Mouse (Mus musculus): ENCODE measurements around the gene Cyp39a1.

Cyp39a1 gene

DNA sequence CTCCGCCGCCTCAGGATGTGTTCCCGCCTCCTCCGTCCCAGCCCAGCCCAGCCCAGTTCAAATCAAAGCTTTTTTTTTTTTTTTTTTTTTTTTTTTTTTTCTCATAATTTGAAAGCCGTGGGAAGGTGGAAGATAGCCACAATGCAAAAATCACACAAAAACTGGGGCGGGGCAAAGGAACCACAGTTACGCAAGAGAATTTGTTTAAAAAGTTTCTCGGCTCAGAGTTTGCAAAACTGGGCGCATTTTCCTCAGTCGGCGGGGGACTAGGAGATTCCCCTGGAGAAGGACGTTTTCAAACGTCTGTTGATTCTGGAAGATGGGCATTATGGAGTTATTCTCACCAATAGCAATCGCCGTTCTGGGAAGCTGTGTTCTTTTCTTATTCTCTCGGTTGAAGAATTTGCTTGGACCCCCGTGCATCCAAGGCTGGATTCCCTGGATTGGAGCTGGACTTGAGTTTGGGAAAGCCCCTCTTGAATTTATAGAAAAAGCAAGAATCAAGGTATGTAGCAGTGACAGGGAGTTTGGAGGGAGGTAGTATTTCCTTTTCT lies at the start of gene Cyp39a1:
Cyp39a1 (plus strand) TSS at position 136 of the 554 bp plus-strand sequence.
- no peak for DNase-seq

DNA sequence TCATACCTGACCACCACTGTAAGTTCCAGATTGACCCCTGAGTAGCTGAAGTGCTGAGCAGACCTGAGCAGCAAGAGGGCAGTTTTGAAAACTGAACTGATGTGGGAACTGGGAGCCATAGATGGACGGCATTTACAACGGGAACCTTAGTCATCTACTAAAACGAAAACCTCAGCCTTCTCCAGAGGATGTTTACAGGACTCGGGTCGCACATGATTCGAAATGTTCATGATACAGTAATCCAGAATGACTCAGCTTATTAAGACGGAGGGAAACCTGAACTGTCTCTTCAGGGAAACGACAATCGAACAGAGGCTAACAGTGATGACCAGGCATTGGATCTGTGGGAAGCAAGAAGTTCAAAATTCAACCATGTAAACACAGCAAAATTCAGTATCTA lies 48.1 kb upstream of the Cyp39a1 start:
- no peak for DNase-seq

- DNase-seq, result no peak
These were observed 45.1 kb upstream of the Cyp39a1 start for GRCm38 (mm10) chr17:43622076-43622475.

DNA sequence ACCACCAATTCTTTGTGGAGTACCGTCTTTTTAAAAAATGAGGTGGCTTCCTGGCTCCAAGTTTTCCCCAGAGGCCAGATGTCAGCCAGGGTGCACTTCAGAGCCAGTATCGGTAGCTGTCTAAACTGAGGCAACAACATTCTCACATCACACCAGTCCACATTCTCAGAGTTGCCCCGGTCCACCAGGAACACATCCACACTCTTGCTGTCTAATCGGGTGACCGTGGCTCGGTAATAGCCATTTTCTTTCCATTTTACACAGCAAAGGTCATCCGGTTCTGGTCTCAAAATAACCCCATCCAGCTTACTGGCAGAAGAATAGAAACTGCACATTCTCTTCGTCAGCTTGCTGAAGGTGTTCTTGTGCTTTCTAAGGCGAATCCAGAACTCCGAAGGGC lies 39.0 kb upstream of the Cyp39a1 start:
- DNase-seq, result no peak

DNA sequence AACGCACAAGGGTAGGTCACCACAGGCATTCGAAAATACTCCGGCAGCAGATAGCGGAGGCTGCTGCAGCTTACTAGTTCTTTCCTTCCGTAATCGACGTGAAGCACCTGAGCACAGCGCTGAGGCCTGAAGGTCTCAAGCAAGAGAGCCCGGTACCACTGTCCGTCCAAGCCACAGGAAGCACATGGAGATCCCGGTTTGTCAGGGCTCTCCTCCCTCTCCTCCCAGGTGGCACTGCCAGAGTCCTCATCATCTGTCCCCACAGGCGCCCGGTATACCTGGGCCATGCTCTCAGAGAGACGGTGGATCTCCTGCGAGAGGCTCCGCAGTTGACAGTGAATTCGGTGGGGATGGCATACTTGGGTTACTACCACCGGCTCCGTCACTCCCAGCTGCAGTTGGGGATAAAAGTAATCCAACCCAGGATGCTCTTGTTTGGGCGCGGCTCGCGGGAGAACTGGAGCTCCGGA lies 38.2 kb upstream of the Cyp39a1 start:
- no peak for DNase-seq

DNA sequence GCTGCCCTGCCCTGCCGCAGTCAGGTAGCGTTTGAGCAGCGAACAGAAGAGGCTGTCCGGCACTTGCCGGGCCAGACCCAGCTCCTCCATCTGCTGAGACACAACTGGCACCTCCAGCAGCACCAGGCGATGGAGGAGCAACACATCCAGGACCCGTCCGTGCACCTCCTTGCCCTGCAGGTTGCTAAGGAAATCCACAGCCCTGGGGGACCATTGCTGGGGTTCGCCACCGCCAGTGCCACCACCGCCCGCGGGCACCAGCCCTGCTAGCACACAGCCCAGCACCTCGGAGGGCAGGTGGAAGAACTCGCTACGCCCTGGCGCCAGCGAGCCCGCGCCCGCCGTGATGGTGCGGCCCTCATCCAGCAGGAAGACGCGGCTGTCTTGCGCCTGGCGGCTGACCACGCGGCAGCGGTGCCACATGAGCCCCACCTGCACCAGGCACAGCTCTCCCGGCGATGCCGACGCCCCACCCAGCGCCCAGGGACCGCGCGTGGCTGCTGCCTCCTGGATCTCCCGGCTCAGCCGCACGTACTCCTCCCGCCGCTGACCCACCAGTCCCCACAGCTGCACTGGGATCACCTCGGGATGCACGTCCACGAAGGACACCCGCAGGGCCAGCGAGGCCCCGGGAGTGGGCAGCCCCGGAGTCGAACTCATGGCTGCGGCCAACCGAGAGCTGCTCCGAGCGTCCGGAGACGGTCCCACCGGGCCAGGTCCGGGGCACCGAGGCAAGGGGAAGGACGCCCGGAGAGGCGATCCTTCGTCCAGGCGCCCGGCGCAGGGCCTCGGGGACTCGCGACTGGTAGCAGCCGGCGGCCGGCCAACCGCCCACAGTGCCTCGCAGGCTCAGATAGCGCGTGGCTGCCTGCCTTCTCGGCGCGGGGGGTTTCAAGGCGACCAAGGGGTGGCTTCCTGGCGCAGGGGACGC lies 37.5 kb upstream of the Cyp39a1 start, which contains the start of gene Tdrd6:
Tdrd6 (minus strand) TSS at position 804 of the 931 bp plus-strand sequence.
- DNase-seq, result no peak

GRCm38 (mm10) chr17:43630427-43630760 lies 36.8 kb upstream of the Cyp39a1 start:
- no peak for DNase-seq

- DNase-seq, result no peak
These were observed 30.1 kb upstream of the Cyp39a1 start for GRCm38 (mm10) chr17:43637146-43637545.

DNA sequence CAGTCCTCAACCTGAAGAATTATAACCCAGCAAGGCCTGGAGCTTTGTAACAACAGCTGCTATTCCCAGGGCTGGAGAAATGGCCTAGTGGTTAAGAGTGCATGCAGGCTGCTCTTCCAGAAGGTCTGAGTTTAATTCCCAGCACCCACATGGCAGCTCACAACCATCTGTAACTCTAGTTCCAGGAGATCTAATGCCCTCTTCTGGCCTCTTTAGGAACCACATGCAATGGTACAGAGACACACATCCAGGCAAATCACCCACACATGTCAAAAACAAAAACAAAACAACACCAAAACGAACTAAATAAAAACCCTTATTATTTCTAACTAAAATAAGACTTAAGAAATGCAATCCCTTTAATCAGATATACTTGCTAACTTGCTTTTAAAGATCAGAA lies 26.4 kb upstream of the Cyp39a1 start:
- DNase-seq, result no peak

- no peak for DNase-seq
These were observed 24.0 kb upstream of the Cyp39a1 start for GRCm38 (mm10) chr17:43643191-43643590.

- DNase-seq, result no peak
These were observed 22.9 kb upstream of the Cyp39a1 start for GRCm38 (mm10) chr17:43644375-43644774.

DNA sequence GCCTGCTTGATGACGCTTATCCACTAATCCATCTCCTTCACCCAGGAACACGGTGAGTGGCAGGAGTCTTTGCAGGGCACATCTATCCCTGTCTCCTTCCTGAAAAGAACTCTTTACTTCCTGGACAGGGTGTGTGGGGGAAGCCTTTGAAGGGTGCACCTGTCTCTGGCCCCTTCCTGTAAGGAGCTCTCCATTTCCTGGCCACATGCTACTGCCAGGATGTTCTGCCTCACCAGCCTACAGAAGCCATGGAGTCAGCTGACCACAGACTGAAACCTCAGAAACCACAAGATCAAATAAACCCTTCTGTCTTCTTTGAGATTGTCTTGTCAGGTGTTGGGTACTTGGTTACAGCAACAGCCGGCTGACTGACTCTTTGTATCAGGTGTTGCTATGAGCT lies 22.1 kb upstream of the Cyp39a1 start:
- no peak for DNase-seq

DNA sequence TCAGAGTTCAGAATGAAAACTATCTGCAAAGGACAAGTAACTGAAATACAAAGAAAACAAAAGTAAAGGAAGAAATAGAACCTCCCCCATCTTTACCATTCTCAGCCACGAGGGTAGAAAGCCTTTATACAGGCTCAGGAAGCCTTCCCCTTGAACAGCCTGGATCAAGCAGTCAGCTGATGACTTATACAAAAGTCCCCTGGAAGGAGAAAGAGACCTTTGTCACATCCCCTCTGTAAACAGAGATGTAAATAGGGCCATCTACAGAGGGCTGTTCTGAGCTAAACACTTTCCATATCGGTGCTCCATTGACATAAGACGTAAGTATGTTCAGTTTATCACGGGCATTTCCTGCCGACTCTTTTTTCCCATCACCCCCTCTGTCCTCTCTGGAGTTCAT lies 20.3 kb upstream of the Cyp39a1 start:
- no peak for DNase-seq

GRCm38 (mm10) chr17:43649641-43650436 lies 17.4 kb upstream of the Cyp39a1 start:
- no peak for DNase-seq

DNA sequence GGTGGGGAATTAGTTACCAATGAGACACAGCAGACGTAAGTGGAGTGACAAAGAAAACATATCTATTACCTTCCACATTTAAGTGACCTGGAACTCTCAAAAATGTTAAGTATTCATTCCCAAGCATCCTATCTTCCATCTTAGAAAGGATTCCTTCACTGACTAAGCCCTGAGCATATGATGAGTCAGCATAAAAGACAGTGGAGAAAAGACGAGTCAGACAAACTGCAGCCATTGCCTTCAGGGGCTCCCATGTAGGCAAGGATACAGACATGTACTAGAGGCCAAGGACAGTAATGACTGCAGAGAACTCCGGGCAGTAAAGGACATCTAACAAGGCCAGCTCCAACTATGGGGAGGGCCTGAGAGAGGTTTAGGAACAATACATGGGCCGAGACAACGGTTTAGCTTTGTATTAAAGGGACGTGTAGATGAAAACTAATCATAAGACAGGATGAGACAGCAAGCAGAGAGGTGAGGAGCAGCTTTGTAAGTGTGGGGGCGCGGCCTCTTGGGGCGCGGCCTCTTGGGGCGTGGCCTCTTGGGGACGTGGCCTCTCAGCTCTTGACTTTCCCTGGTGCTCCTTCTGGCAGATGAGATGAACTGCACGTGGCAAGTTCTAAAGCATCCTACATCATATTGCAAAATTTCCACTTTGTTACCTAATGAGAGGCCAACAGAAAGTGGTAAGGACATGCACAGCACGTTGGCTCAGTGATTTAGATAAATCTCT lies 15.7 kb upstream of the Cyp39a1 start:
- no peak for DNase-seq

DNA sequence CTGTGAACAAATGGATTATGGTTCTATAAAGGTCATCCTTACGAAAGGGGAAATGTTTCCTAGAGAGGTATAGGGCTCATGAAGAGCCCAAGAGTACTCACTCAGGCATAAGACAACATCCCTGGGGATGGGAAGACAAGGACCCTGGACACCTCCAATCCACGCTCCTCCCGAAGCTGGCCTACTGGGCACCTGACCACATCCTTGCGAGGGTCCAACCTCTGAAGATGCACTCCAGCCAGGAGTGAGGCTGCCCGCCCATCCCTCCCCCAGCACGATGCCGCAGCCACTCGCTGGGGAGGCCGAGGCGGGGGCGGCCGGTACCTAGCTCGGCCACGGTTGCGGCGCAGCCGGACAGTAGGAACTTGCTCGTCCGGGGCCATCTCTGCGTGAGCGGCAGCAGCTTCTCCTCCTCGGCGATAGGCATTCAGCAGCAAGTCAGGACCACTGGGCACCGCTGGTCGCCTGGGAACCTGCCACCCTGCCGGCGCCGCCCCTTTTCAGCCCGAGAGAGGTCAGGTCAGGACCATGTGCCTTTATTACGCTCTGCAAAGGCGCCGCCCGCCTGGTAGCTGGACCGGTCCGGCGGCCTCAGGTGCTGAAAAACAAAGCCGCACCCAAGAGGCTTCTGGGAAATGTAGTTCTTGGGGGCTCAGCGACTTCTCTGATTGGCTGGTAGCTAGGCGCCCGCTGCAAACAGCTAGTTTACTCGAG lies 492 bp upstream of the Cyp39a1 start, which contains the start of gene Slc25a27:
Slc25a27 (minus strand) TSS at position 639 of the 714 bp plus-strand sequence.
- peak; percentile 94 for DNase-seq

DNA sequence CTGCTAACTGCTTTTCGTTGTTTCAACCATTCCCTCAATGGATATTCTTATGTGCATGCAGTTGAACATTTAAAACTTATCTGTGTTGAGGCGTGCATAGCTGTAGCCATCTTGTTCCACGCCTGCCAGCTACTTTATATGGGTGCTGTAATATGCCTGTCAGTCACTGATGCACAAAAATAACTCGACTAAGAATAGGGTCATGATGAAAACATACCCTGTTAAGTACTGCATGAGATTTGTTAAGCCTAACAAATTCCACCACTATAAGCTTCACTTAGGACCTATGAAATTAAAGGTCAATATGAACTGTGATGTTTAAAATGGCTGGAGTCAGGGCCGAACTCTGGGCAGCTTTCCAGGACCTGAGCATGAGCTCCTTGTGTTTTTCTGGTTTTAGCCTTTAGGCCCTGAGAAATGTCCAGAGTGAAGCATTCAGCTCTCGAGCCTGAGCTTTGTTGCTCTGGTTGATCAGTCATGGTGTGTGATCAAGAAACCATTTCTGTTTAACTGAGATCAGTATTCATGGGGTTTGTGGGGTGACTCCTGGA lies 2.0 kb downstream of the Cyp39a1 start:
- DNase-seq, result no peak

DNA sequence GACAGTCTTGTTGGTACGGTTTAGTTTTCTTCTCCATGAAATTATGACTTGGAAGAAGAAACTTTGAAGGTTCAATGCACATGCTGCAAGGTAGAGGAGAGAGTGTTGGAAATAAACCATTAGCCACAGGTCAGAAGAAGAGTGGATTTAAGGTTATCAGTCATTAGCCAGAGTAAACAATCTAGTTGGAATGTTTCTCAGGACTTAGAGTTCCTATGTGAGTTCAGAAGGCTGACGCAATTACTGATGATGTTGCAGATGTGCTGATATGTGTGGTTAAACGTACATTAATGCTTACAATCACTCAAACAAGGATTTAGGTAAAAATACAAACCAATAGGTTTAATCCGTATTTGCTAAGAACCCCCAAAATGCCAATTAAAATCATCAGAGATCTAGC lies 4.7 kb downstream of the Cyp39a1 start:
- DNase-seq, result no peak

DNA sequence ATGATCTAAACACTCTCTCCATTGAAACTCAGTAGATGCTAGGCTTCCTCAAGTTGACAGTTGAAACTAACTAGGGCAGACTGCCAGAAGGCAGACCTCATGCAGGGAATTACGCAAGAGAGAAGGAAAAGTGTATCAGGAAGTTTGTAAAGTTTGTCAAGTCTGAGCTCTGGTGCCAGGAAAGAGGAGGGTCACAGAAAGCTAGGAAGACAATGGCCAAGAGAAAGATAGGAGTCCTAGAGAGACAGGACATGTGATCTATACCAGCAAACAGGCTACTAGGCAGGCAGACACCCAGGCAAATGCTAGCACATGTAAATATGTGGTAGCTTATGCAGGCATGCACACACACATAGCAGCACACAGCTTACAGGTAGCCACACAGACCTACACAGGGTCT lies 8.0 kb downstream of the Cyp39a1 start:
- DNase-seq, result no peak

DNA sequence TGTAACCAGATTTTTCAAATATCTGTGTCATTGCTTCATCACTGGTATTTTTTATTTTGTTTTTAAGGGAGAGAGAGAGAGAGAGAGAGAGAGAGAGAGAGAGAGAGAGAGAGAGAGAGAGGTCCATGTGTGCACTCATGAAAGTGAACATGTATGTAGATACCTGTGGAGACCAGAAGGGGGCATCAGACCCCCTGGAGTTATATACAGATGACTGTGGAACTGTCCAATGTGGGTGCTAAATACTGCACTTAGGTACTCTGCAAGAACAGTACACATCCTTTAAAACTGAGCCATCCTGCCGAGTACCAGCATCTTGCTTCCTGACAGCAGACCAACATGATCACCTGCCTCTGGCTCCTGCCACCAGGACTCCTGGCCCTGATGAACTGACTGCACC lies 9.0 kb downstream of the Cyp39a1 start:
- no peak for DNase-seq

GRCm38 (mm10) chr17:43677317-43677716 lies 10.1 kb downstream of the Cyp39a1 start:
- DNase-seq, result no peak

GRCm38 (mm10) chr17:43684086-43684485 lies 16.9 kb downstream of the Cyp39a1 start:
- no peak for DNase-seq
